Mouse (Mus musculus) heart, postnatal 0 days (tissue): ENCODE measurements around the gene Tpp2.

Experiments
- CTCF ChIP-seq: IDR thresholded peaks from 2 replicates; pipeline ENCODE4 v1.5.1; 2016; ENCODE audit warnings: antibody characterized with exemption, control low read depth, low read depth
- EP300 ChIP-seq: IDR thresholded peaks from 2 replicates; pipeline ENCODE4 v1.6.1; 2016; ENCODE audit warnings: antibody characterized with exemption, low read depth

DNA sequence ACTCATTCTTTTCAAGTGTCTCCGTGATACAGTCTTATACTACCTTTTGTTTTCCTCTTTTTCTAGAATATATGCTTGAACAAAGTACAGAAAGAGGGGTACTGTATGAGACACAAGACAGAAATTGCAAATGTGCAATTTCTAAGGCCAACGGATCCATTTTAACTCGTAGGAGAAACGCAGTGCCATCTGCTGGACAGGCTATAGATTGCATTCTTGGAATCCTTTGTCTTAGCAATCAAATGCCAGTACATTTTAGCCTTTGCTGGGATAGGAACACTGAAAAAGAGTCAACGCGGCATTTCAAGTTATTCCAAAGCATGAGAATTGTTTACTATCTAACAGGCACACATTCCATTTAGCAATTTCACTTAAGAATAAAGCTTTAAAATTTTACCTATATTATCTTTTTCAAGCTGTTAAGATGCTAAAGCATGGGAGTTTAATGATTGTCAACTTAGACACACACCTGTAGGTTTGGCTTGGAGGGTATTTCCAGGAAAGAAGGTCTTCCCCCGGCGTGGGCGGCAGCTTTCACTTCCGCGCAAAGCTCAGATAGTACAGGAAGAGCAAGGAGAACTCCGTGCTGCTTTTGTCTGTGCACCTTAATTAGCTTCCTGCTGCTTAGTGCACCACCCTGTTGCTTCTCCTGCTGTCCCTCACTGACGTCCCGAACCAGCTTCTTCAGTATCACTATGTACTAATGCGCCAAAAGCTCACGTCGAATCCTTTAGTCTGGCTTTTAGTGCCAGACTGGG is 108.5 kb downstream of the Tpp2 start:
- peak; percentile 85 for TF ChIP-seq CTCF
- TF ChIP-seq EP300, result no peak
